Mouse (Mus musculus) kidney, adult 2 months (tissue): ENCODE data around the gene Sbf2.

Source experiments
- CTCF ChIP-seq: fragments of 200-500 bp; conservative IDR thresholded peaks from 2 replicates; pipeline ENCODE4 v1.5.1; 2011; ENCODE audit warnings: low read depth, mild to moderate bottlenecking, control low read depth, low read length, moderate library complexity, mixed read lengths; ENCODE audit not compliant: insufficient read depth, insufficient read length
- POLR2A ChIP-seq: fragments of 200-500 bp; IDR thresholded peaks from one replicate; pipeline ENCODE4 v1.6.1; 2011; ENCODE audit warnings: low read depth, low read length, control low read depth

GRCm38 (mm10) chr7:110463471-110463870 lies 151.3 kb downstream of the Sbf2 start:
- TF ChIP-seq POLR2A (no peak), CTCF (no peak)
